15 mouse cellular contexts compared by ENCODE assay signal in the genomic region with DNA sequence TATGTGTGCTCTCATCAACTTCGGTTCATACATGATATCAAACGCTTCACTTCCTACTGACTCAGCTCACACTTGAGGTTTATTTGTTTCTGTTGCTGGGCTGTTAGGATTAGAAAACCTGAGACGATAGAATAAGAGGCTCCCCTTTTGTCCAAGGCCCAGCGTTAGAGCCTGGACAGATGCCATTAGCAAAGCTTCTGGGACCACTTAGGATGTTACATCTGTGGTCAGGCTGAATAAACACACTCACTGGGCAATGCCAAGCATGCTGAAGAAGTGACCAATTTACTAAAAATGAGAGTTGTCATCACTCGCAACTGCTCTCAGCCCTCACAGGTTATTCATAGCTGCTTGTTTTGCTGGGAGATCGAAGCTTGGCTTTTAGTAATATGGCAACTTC. TPM values are rescaled to one million over a fixed set of nuclear protein-coding genes. Genes with fewer than 3 reads are reported as not detected.
"Had no signal": no experiment of that assay in that cellular context is flagged by ENCODE, and none has a peak within 500 bp of the region (broad histone marks: within the 10 kb centered on the region; RNA-seq: fewer than 3 reads in every experiment).

No protein-coding gene starts in this region.

- H3K4me3 ChIP-seq: left cerebral cortex, adult 2 months; limb, embryonic 12.5 days; liver, embryonic 13.5 days; midbrain, embryonic 15.5 days; neural tube, embryonic 13.5 days had no signal

- ATAC-seq: liver, postnatal 0 days; midbrain, embryonic 15.5 days had no signal

- H3K4me1 ChIP-seq: limb, embryonic 12.5 days; liver, embryonic 13.5 days; midbrain, embryonic 15.5 days; neural tube, embryonic 13.5 days had no signal

- H3K27ac ChIP-seq: left cerebral cortex, adult 2 months; limb, embryonic 12.5 days; liver, embryonic 13.5 days; midbrain, embryonic 15.5 days; neural tube, embryonic 13.5 days had no signal

- H3K27me3 ChIP-seq: limb, embryonic 12.5 days; liver, embryonic 13.5 days; midbrain, embryonic 15.5 days; neural tube, embryonic 13.5 days had no signal

- H3K9me3 ChIP-seq: limb, embryonic 12.5 days; liver, embryonic 13.5 days; midbrain, embryonic 15.5 days; neural tube, embryonic 13.5 days had no signal

- H3K9ac ChIP-seq: limb, embryonic 12.5 days; liver, embryonic 13.5 days; liver, postnatal 0 days; midbrain, embryonic 15.5 days; neural tube, embryonic 13.5 days had no signal

- H3K36me3 ChIP-seq: limb, embryonic 12.5 days; liver, embryonic 13.5 days; midbrain, embryonic 15.5 days; neural tube, embryonic 13.5 days had no signal

- DNase-seq: kidney, adult 11 months; kidney, adult 9 months; liver; liver, embryonic 13.5 days; liver, postnatal 0 days; right cerebral cortex, postnatal 14 days; thymus, postnatal 36 days had no signal

- H3K4me2 ChIP-seq: limb, embryonic 12.5 days; liver, embryonic 13.5 days; midbrain, embryonic 15.5 days; neural tube, embryonic 13.5 days had no signal

RNA-seq across cellular contexts. Expression of a gene that starts 7.7 kb away (rescaled TPM):
- polyA plus RNA-seq: intestine, embryonic 14.5 days; large intestine, adult 2 months; limb, embryonic 12.5 days; liver, embryonic 13.5 days; liver, postnatal 0 days; midbrain, embryonic 15.5 days; neural tube, embryonic 13.5 days; spleen, adult 2 months; thymus, postnatal 0 days had no signal
